Mouse (Mus musculus): ENCODE measurements at regions not wholly inside any gene's neighbourhood (a gene's known extent, or its start where the extent isn't known, plus 50 kb on each side); places are given as distances from the start of the nearest gene placed in this dataset.

DNA sequence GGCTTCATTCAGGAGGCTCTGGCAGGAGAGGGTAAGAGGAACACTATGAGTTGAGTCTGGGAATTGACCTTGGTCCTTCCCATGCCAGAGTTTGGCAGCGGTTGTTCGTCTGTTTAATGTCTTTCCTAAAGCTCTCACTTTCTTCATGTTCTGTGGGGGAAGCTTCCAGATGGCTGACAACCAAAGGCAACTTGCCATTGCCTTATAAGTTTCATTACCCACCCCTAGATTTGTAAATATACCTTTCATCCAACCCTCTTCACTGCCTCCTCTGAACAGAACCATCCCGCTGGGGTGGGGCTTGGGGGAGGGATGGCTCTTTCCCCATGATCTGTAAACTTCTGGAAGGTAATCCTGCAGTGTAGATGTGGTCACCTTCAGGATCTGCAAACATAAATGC is 109.7 kb upstream of the Tmc3 start:
- DNase-seq (ENCODE audit: low read depth, low spot score), result no peak
- TF ChIP-seq POLR2AphosphoS5 (IDR thresholded peaks at IDR 0.05; ENCODE audit: borderline replicate concordance, low read depth, low read length) (no peak), ZNF384 (IDR thresholded peaks at IDR 0.05; ENCODE audit: low read depth, low read length) (no peak), BHLHE40 (IDR thresholded peaks at IDR 0.05; ENCODE audit: borderline replicate concordance, low read depth, low read length) (no peak), MYC (IDR thresholded peaks at IDR 0.05; ENCODE audit: low read depth, low read length) (no peak), CTCF (IDR thresholded peaks at IDR 0.05 in 2 of 3, conservative IDR thresholded peaks at IDR 0.05 in 1 of 3; ENCODE audit: control insufficient read depth in 1 of 3, insufficient read depth in 1 of 3, low read depth in 2 of 3, low read length in 3 of 3, poor library complexity in 1 of 3, severe bottlenecking in 1 of 3) (no peak), POLR2A (IDR thresholded peaks at IDR 0.05; ENCODE audit: control insufficient read depth in 1 of 2, insufficient read depth in 1 of 2, low read depth in 1 of 2, low read length in 2 of 2, poor library complexity in 1 of 2) (no peak), GABPA (IDR thresholded peaks at IDR 0.05; ENCODE audit: low read depth, low read length) (no peak), RCOR1 (IDR thresholded peaks at IDR 0.05; ENCODE audit: low read depth, low read length) (no peak), NRF1 (IDR thresholded peaks at IDR 0.05; ENCODE audit: insufficient read depth, low read depth, low read length, poor library complexity, severe bottlenecking) (no peak), UBTF (IDR thresholded peaks at IDR 0.05; ENCODE audit: borderline replicate concordance, insufficient read depth, low read depth, low read length) (no peak), ZKSCAN1 (IDR thresholded peaks at IDR 0.05; ENCODE audit: low read depth, low read length) (no peak), TBP (IDR thresholded peaks at IDR 0.05; ENCODE audit: low read depth, low read length) (no peak), KAT2A (conservative IDR thresholded peaks at IDR 0.05; ENCODE audit: low read depth, low read length) (no peak), ELF1 (IDR thresholded peaks at IDR 0.05; ENCODE audit: low read depth, low read length) (no peak), CHD1 (IDR thresholded peaks at IDR 0.05; ENCODE audit: low read depth, low read length) (no peak), MEF2A (IDR thresholded peaks at IDR 0.05; ENCODE audit: extremely low read depth, insufficient replicate concordance, low read depth, low read length, poor library complexity, severe bottlenecking) (no peak), ZC3H11A (IDR thresholded peaks at IDR 0.05; ENCODE audit: low read depth, low read length) (no peak)
- H3K36me3 ChIP-seq (ENCODE audit: control insufficient read depth in 1 of 2, insufficient read depth in 2 of 2, low read length in 2 of 2), result no peaks in the 10 kb centered on the region
- no peak overlapping the region for H3K9ac ChIP-seq (ENCODE audit: control insufficient read depth, low read depth, low read length, poor library complexity, severe bottlenecking)
- H3K9me3 ChIP-seq (replicated peaks; ENCODE audit: insufficient read depth, low read length), result no peaks in the 10 kb centered on the region
- H3K4me3 ChIP-seq (ENCODE audit: control insufficient read depth in 1 of 2, insufficient read depth in 1 of 2, low read depth in 2 of 2, low read length in 2 of 2), result no peak overlapping the region
- H3K27me3 ChIP-seq (ENCODE audit: control insufficient read depth in 1 of 2, insufficient read depth in 2 of 2, low read length in 2 of 2), result no peaks in the 10 kb centered on the region
- no peaks in the 10 kb centered on the region for H3K4me1 ChIP-seq (ENCODE audit: control insufficient read depth in 1 of 2, insufficient read depth in 2 of 2, low read length in 2 of 2)
- no peak overlapping the region for H3K27ac ChIP-seq (ENCODE audit: control insufficient read depth, low read depth, low read length)
- no peaks in the 10 kb centered on the region for H3K79me2 ChIP-seq (ENCODE audit: control insufficient read depth, insufficient read depth, low read length, poor library complexity)

DNA sequence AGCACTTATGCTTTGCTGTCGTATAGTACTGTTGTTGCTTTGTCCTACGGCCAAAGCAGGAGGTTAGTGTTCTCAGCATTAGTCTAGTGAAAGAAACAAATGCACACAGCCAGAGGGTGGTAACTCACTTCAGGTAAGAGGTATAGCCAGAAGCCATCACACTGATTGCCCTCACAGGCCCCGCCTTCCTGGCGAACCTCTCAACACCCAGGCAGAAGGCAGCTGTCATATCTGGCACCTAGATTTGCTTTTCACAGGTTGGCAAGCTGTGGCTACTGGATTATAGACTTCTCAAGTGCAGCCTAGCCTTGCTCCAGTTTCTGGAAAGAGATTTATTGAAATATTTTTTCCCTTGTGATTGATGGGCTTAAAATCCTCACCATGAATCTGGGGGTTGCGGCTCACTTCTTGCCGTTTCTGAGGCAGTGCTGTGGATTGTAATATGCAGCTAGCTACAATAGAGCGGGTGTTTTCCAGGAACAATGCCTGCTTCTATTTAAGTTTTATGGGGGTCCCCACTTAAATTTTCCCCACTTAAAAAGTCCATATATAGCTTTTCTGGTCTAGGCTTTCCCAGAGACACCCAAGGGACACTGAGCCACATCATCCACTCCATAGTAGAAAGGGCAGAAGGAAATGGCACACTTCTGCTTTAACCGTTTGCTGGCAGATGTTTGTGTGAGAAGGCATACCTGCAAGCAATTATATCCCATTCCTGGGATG is 109.1 kb upstream of the Tmc3 start:
- Histone ChIP-seq H3K9ac (ENCODE audit: control insufficient read depth, low read depth, low read length, poor library complexity, severe bottlenecking) (no peak overlapping the region), H3K27ac (ENCODE audit: control insufficient read depth, low read depth, low read length) (no peak overlapping the region), H3K27me3 (ENCODE audit: control insufficient read depth in 1 of 2, insufficient read depth in 2 of 2, low read length in 2 of 2) (no peaks in the 10 kb centered on the region), H3K9me3 (replicated peaks; ENCODE audit: insufficient read depth, low read length) (no peaks in the 10 kb centered on the region), H3K4me1 (ENCODE audit: control insufficient read depth in 1 of 2, insufficient read depth in 2 of 2, low read length in 2 of 2) (no peaks in the 10 kb centered on the region), H3K79me2 (ENCODE audit: control insufficient read depth, insufficient read depth, low read length, poor library complexity) (no peaks in the 10 kb centered on the region), H3K36me3 (ENCODE audit: control insufficient read depth in 1 of 2, insufficient read depth in 2 of 2, low read length in 2 of 2) (no peaks in the 10 kb centered on the region), H3K4me3 (ENCODE audit: control insufficient read depth in 1 of 2, insufficient read depth in 1 of 2, low read depth in 2 of 2, low read length in 2 of 2) (no peak overlapping the region)
- TF ChIP-seq NELFE (IDR thresholded peaks at IDR 0.05; ENCODE audit: low read depth, low read length) (no peak), RAD21 (IDR thresholded peaks at IDR 0.05; ENCODE audit: low read depth, low read length) (no peak), MYC (IDR thresholded peaks at IDR 0.05; ENCODE audit: low read depth, low read length) (no peak), SMC3 (IDR thresholded peaks at IDR 0.05; ENCODE audit: low read depth, low read length) (no peak), ZMIZ1 (IDR thresholded peaks at IDR 0.05; ENCODE audit: low read depth, low read length) (no peak), MYB (IDR thresholded peaks at IDR 0.05; ENCODE audit: low read depth, low read length) (no peak), MEF2A (IDR thresholded peaks at IDR 0.05; ENCODE audit: extremely low read depth, insufficient replicate concordance, low read depth, low read length, poor library complexity, severe bottlenecking) (no peak), TBP (IDR thresholded peaks at IDR 0.05; ENCODE audit: low read depth, low read length) (no peak), CHD2 (IDR thresholded peaks at IDR 0.05; ENCODE audit: low read length) (no peak)
- DNase-seq (ENCODE audit: low read depth, low spot score), result no peak
